Mouse (Mus musculus): Measurements from ENCODE around the gene Triap1.
"Not testable (repeated sequence)": the region's sequence is repeated elsewhere in the genome, so short reads cannot be mapped to it uniquely, and the experiment has no call there.

The Triap1 gene

DNA sequence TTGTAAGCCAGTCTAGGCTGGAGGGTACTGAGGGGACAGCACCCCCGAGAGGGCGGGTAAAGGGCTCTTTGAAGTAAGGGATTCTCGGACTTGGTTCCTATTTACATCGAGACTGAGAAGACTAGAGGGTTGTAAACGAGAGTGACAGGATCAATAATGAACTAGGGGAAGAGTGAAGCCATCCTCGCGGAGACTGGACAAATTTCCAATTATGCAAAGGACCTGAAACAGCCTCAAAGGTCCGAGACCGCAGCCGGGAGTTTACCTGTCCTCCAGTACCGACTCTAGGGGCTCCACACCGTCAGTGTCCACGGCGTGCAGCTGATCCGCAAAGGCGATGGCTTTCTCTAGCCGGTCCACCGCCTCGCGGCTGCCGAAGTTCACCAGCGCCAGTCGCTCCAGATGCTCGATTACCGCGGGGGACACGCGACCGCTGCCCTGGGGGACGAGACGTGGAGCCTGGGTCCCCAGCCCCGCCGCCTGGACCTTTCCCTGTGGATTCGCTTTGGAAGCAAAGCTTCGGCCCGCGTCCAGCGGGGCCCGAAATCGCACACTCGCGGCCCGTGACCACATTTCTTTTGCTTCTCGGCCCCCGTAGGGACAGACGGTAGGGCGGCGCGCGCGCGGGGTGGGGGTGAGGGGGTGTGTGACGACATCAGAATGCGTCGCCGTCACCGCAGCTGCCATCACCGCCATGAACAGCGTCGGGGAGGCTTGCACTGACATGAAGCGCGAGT lies at the start of gene Triap1, which contains the start of gene Gatc:
TSS of gene Triap1 (plus strand) at position 649 of the 737 bp plus-strand sequence.
TSS of gene Gatc (minus strand) at position 602 of the 737 bp plus-strand sequence.
- peak; percentile 84 for DNase-seq (ENCODE audit: low read depth, low spot score)

DNA sequence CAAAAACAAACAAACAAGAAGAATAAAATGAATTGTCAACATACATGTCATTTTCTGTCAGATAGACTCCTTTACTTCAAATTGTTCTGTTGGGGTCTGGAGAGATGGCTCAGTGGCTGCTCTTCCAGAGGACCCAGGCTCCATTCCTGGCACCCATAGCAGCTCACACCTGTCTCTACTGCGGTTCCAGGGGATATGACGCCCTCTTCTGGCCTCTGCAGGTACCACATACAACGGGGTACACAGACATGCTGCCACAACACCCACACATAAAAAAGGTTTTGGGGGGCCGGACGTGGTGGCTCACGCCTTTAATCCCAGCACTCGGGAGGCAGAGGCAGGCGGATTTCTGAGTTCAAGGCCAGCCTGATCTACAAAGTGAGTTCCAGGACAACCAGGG lies 46.9 kb upstream of the Triap1 start:
- DNase-seq (ENCODE audit: low read depth, low spot score): no peak

DNA sequence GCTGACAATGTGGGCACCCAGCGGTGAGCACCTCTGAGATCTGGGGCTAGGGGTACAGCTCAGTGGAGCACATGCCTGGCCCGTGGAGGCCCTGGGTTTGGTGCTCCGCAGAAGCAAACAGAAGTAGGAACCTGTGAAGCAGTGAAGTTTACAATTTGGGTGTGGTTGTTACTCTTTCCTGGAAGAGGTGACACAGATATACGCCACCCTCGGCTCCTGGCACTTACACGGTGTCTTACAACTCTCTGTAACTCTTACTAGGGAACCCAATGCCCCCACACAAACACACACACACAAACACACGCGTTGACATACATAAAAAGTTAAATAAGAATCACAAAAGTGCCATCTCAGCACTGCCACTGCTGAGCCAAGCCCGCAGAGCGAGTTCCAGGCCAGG lies 44.7 kb upstream of the Triap1 start:
- DNase-seq (ENCODE audit: low read depth, low spot score): no peak

DNA sequence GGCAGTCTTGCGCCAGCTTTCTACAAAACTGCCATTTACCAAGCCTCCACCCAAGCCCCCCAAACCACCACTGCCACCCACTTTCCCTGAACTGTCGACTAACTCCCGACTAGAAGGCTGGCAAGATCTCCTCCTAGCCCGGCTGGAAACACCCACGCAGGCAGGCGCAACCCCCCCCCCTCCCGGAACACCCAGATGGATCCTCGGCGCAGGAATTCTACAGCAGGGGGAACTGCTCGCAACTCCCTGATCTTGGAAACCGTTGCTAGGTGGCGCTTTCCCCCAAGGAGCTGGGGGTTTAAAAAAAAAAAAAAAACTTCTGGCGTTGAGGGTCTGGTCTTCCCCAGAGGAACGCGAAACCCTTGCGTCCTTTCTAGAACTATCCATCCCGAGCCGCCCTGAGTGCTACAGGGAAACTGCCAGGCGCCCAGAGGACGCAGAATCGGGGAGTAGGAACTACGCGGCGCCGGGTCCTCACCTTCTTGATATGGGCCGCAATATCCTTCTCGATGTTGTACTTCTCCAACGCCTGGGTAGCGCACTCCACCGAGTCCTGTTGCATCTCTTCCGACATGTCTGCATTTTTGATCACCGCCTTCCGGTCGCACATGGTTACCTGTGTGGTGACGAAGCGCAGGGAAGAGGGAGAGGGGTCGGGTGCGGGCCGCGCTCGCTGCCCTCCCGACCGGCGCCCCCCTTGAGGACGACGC lies 40.8 kb upstream of the Triap1 start:
- DNase-seq (ENCODE audit: low read depth, low spot score): peak; percentile 67

DNA sequence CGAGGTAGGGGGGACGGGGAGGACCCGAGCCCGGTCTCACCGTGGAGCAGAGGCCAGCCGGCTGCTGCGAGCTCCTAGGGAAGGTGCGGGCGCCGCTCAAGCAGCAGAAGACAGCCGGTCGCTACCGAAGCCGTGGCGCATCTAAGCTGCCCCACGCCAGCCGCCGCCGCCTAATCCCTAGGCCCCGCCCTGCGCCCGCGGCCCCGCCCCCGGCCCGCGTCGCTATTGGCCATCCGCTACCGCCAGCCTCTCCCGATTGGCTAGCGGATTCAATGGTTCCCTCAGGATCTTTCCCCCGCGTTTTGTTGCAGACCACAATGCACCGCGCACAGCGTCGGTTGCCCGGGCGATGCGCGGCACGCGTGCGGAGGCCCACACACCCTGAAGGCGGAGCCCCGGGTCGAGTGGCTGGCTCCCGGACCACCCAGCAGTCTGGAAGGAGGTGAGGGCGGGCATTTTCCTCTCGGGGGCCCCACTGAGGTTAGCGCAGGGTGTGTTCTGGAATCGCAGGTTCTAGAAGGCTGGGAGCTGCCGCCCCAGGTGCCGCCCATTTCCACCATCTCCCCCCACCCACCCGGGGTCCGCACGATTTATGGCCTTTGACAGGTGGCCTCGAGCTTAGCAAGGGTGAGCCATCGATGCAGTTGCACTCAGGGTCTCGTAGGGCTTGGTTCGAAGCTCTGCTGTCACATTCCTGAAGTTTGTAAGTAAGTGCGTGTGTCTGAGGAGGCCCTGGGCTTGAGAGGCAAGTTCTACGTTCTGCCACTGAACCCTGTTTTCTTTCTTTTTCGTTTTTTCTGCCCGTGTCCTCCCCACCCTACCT lies 40.0 kb upstream of the Triap1 start, which contains the start of gene Dynll1:
TSS of gene Dynll1 (minus strand) at position 208 of the 823 bp plus-strand sequence.
- peak; percentile 100 for DNase-seq (ENCODE audit: low read depth, low spot score)

DNA sequence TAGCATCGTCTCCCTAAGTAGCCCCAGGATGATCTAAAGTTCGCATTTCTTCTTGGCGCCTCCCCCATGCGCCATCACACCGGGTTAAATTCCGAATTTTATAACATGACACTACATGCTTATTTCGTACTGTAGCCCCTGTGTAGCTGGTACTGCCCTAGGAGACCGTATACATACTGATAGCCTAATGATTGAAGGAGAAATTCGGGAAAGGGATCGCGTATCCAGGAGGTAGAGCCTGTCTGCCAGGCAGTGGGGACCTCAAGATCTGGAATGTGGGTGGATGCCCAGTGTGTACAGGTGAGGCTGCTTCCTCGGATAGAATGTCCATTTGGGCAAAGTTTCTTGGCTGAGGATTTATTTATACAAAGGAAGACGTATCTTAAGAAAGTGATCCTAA lies 39.4 kb upstream of the Triap1 start:
- no peak for DNase-seq (ENCODE audit: low read depth, low spot score)

DNA sequence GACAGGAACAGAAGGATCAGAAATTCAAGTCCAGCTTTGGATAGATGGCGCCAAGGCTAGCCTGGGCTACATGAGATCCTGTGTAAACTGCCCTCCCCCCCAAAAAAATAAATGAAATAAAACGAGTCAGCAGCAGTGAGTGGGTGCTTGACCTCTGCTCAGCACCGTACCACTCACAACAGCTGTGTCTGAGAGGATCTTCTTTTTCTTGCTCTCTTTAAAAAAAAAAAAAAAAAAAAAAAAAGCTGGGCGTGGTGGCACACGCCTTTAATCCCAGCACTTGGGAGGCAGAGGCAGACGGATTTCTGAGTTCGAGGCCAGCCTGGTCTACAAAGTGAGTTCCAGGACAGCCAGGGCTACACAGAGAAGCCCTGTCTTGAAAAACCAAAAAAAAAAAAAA lies 38.8 kb upstream of the Triap1 start:
- DNase-seq (ENCODE audit: low read depth, low spot score): not testable (repeated sequence)

DNA sequence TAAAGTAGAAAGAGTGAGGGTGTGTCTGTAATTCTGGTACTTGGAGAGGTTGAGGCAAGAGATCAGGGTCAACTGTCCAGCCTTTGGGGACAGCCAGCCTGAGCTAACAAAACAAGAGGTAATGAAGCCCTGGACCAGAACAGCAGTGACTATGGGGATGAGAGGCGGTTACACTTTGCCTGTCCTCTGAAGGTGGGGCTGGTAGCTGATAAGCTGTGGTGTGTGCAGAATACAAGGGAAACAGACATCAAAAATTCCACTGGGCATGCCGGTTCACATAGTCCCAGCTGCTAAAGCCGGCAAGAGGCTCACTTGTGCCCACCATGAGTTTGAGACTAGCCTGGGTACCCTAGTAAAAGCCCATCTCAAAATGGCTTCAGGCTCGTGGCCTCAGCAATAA lies 28.7 kb upstream of the Triap1 start:
- no peak for DNase-seq (ENCODE audit: low read depth, low spot score)

DNA sequence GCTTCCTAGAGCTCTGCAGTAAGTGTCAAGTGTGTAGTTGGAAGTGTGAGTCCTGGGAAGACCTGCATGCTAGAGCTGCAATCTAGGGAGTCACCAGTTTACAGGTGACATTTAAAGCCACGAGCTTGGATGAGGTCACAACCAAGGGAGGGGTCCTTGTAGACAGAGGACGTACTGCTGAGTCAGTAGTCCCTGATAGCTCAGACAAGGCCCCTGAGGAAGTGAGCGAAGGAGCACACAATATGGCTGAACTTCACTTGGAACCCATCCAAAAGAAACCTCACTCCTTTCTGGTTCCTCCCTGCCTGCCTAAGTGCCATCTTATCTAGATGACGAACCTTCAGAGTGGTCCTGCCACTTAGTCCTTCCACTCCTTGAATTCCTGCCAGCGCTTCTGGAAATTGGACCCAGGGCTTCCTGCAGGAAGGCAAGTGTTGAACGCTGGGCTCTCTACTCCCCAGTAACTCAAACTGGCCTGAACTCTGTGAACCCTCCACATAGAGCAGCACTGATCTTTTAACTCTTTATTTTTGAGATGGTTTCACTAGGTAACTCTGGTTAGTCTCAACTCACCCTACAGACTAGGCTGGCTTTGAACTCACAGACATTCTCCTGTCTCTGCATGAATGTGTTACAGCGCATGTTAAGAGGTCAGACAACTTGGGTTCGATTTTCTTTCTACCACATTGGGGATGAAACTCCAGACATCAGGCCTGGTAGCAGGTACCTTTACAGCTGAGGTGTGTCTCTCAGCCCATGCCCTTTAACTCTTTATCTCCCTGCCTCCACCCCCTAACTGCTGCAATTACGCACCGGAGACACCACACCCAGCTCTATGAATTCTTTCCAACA lies 28.0 kb upstream of the Triap1 start:
- no peak for DNase-seq (ENCODE audit: low read depth, low spot score)

DNA sequence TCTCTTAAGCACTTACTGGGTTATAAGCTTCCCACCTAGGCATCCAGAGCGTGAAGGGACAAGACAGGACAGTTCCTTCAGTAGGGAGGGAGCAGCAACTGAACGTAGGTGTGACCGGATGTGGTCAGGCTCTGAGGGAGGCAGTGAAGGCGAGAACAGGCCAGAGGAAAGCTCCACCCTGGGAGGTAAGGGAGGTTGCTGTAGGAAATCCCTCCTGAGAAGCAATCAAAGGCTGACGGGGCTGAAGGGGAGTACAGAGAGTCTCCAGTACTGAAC lies 27.4 kb upstream of the Triap1 start:
- no peak for DNase-seq (ENCODE audit: low read depth, low spot score)

DNA sequence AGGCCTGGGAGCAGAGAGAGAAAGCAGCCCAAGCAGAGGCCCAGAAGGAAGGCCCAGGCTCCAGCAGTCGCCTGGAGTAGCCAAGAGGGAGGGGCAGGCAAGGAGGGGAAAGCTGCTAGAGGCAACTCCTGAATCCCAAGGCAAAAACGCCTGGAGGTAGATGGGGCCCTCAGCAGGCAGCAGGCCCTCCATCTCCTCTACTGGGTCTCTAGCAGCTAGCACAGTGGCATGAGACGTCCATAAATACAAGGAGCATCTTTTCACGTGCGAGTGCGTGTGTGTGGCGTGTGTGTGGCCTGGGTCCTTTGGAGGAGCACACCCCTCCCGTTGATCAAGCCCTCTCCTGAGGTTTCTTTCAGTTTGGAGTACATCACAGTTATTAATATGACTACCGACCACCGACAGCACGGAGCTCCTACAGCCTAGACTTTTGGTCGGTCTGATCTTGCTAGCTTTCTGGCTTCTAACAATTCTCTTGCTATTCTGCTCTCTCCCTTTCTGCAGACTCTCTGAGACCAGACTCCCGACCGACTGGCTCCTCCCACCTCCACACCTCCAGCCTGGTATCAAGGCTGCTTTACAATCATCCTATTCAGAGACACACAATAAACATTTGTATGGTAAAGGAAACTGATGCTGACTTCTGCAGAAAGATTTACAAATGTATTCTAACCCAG lies 23.9 kb upstream of the Triap1 start:
- DNase-seq (ENCODE audit: low read depth, low spot score): peak; percentile 35

DNA sequence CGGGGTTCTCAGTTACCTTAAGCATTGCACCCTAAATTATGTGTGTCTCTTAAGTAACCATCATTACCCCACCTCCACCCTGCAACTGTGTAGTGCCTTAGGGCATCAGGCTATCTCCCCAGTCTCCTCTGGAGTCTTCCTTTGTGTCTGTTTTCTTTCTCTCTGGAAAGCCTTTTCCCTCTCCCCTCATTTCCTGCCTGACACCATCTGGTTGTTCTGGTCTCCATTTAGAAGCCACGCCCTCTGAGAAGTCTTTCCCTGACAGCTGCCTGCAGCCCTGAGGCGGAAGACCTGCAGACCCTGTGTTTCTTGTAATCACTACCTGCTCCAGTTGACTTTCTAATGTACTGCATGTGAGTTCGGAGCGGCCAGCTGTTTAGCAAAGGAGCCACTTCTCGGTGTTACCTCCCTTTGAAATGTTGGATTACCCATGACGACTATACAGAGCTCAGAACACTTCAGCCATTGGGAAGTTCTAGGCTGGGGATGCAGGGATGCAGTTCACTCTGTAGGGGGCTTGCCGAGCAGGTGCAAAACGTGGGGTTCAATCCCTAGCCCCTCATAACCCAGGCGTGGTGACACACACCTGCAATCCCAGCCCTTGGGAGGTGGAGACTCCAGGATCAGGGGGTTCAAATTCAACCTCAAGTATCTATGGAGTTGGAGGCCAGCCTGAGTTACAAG lies 23.2 kb upstream of the Triap1 start:
- peak; percentile 85 for DNase-seq (ENCODE audit: low read depth, low spot score)

DNA sequence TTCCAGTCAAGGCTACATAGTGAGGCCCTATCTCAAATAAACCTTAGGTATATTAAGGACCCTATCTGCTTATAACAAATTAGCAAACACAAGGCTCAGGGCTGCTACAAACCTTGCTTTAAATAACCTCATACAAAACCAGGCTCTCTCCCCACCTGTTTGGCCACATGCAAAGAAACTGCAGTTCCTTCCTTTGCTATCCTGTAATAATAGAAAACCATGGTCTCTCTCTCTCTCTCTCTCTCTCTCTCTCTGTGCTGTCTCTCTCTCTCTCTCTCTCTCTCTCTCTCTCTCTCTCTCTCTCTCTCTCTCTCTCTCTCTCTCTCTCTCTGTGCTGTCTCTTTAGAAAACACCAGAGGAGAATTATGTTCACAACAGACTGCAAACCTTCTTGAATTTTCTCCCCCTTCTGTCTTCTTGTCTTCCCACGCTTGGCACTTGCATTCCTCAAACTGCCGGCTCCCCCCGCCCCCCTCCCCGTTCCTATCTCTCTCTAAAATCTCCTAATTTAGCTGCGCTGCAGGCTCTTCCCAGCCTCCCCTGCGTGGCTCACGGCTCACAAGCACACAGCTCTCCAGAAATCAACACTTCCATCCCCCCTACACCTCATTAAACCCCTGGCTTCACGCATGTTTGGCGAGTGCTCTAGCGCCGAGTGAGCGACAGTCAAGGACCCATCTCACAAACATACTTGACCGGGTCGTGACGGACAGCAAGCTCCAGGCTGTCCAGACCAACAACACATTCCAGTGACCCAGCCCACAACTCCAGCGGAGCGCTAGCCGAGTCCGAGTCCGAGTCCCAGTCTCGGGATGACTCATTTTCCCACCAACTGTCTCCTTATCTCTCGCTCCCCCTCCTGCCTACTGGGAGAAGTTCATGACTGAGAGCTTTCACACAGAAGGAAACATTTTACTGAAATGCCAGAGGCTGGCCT lies 21.8 kb upstream of the Triap1 start:
- DNase-seq (ENCODE audit: low read depth, low spot score): peak; percentile 40

DNA sequence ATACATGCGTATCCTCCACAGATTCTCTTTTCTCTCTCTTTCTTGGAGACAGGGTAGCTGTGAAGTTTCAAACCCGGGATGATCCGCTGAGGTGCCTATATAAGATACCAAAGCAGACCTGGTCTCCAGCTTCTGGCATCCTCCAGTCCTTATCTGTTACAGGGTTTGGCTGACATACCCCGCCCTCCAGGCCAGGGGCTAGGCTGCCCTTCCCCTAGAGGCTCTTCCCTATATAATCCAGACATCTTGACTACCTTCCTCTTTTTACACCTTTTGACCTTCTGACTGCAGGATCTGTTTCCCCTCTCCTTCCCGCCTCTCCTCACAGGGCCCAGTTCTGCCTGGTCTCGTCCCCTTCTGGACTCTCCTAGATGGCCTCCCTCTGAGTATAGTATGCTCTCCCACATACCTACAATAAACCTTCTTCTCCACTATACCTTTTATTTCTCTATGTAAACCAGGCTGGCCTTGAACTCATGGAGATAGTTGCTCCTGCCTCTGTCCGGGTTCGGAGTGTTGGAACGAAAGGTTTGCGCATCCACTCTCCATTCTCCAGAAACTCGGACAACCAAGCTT lies 14.7 kb upstream of the Triap1 start:
- no peak for DNase-seq (ENCODE audit: low read depth, low spot score)

DNA sequence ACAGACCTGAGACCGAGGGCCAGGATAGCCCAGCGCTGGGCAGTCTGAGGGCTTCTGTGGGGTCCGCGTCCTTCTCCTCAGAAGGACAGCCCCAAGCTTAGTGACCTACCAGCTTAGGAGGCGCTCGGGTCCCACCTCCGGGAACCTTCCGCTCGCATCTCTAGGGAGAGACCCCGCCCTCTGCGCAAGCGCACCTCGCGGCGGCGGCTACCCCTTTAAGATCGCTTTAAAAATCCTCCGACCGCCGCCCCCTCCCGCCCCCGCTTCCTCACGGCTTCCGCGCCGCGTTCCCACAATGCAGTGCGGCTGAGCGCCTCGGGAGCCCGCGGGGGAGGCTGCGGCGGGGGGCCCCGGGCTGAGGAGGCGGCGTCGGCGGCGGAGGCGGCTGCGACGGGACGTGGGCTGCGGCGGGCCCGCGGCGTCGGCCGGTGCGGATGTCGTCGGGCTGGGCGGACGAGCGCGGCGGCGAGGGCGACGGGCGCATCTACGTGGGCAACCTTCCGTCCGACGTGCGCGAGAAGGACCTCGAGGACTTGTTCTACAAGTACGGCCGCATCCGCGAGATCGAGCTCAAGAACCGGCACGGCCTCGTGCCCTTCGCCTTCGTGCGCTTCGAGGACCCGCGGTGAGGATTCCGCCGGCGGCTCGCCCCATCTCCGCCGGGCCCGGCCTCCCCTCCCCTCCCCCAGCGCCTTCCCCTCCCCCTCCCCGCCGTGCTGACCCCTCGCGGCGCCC lies 14.0 kb upstream of the Triap1 start, which contains the start of gene Srsf9:
TSS of gene Srsf9 (plus strand) at position 303 of the 735 bp plus-strand sequence.
- peak; percentile 92 for DNase-seq (ENCODE audit: low read depth, low spot score)

DNA sequence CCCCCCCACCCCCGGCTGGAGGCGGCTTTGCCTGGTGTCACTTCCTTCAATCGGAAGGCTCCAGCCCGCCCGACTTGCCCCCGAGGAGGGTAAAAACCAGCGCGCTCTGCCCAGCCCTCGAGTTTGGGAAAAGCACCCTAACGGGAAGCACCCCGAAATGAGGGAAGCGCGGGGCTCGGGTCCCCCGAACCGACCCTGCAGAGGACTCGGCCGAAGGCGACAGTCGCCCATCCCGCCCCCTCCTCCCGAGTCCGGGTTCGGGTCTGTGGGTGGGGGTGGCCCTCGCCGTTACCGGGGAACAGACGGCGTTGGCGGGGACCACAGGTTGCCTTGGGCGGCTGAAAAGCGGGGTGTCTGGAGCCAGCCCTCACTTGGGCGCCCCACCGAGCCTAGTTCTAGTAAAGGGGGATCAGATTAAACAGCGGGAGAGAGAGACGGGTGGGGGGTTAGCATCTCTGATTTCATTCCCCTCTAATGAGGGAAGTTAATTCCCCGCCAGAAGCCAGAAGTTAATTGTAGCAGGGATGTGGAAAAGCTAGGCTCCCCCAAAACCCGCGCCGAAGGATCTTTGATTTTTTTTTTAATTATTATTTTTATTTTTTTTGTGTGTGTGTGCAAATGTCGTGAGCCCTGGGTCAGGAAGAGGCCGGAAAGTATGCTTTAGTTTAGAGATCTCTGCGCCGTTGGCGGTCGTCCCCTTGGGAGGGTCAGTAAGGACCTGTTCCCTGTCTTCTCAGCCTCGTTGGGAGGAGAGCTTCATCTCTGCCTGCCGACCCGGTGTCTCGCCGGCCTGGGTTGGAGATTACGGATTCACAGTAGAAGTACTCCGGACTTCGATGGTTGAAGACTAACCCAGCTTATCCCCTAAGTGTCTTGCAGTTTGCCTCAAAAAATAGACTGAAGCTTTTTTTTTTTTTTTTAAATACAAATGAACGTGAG lies 13.1 kb upstream of the Triap1 start:
- no peak for DNase-seq (ENCODE audit: low read depth, low spot score)

DNA sequence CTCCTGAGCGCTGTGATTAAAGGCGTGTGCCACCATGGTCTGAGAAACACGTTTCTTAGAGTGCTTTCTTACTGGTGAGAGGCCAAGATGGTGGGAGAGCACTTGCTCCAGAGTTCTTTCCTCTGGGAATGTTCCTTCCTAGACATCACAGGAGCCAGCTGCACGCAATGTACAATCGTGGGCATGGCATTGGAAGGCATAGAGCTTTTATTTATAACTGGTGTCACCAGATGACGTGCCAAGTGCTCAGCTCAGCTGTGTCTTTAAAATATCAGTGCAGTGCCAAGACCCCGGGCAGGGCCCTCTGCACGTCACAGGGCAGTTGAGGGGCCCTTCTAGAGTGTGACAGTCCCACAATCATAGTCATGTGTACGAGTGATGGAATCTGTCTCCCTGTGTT lies 10.1 kb upstream of the Triap1 start:
- no peak for DNase-seq (ENCODE audit: low read depth, low spot score)
